Mouse (Mus musculus): Measurements from ENCODE around the gene Etv5. TPM values are rescaled to one million over a fixed set of nuclear protein-coding genes. Genes with fewer than 3 reads are reported as not detected.

The Etv5 gene
- total RNA-seq, 2 experiments from 2014 or later: 31.4 to 34.0 TPM

GRCm38 (mm10) chr16:22430211-22430951, 9.1 kb downstream of the Etv5 start:
- peak in 1 of 2 experiments; percentile 46 for DNase-seq (ENCODE audit: low spot score in 2 of 2)

- DNase-seq (ENCODE audit: low spot score in 2 of 2): no peak
These were observed 10.1 kb downstream of the Etv5 start for GRCm38 (mm10) chr16:22429377-22429776.

- DNase-seq (ENCODE audit: low spot score in 2 of 2): peak in 1 of 2 experiments; percentile 68
These were observed 10.6 kb downstream of the Etv5 start for GRCm38 (mm10) chr16:22428853-22429341.

DNA sequence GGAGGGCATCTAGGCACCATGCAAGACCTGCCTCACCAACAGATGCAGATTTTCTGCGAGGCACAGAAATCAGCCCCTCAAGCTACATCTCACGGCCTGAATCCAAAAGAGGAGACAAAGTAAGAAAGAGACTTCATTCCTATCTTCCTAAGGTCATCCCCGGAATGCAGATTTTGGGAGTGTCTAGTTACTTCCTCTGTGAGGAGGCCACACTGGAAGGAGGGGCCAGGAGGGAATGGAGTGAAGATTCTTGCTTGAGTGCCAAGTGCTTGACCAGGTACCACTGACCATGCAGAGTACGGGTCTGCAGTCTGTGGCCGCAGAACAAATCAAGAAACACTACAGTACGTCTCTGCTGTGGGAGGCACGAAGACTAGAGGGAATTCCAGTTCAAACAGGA, 12.7 kb downstream of the Etv5 start:
- DNase-seq (ENCODE audit: low spot score in 2 of 2): no peak

DNA sequence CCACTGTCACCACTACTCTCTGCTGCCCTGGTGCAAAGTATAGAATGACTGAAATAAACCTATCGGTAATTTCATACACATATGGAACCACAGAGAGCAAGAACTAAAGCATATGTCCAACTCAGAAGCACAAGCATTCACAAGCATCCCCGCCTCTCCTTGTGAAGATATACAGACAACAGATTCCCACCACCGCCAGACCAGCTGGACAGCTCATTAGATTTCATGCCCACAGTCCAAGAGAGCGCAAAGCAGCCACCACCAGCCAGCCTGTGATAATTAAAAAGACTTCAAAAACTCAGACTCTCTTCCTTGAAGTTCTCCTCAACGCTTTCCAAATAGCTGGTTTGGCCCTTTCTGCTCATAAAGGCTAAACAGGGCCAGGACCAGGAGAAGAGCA, 17.3 kb downstream of the Etv5 start:
- DNase-seq (ENCODE audit: low spot score in 2 of 2): no peak

GRCm38 (mm10) chr16:22417931-22418330, 21.6 kb downstream of the Etv5 start:
- no peak for DNase-seq (ENCODE audit: low spot score in 2 of 2)

- no peak for DNase-seq (ENCODE audit: low spot score in 2 of 2)
These were observed 22.5 kb downstream of the Etv5 start for GRCm38 (mm10) chr16:22417044-22417443.

GRCm38 (mm10) chr16:22416140-22416848, 23.2 kb downstream of the Etv5 start:
- DNase-seq (ENCODE audit: low spot score in 2 of 2): no peak

- no peak for DNase-seq (ENCODE audit: low spot score in 2 of 2)
These were observed 25.2 kb downstream of the Etv5 start for GRCm38 (mm10) chr16:22414205-22414754.

DNA sequence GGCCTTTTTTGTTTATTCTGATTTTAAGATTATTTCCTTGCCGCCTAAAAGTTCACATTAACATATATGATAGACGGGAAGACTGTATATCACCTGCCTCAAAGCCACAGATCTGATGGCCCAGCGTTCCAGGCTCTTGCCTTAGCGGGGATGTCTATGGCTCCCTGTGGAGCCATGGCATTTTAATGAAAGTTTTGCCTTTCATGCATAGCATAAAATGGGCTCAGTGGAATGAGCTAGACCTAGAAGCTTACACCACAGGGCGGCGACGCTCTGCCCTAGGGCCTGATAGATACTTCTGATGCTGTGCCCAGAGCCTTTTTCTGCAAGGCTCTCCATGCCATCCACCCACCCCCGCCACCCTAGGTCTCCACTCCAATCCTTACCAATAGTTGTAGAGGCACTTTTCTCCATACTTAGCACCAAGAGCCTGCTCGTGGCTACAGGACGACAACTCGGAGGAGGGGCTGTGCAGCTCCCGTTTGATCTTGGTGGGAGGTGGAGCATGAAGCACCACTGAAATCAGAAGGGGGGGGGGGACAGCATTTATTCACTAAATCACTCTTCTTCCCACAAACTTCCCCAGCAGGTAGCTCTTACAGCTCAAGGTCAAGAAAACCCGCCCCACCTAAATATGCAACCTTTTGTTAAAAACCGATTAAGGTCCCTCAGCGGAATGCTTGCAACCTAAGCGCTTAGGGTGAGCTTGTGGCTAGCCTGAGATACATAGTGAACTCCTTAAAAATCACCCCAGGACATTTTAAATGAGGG, 26.9 kb downstream of the Etv5 start:
- no peak for DNase-seq (ENCODE audit: low spot score in 2 of 2)

- no peak for DNase-seq (ENCODE audit: low spot score in 2 of 2)
These were observed 27.8 kb downstream of the Etv5 start for GRCm38 (mm10) chr16:22411764-22412163.

DNA sequence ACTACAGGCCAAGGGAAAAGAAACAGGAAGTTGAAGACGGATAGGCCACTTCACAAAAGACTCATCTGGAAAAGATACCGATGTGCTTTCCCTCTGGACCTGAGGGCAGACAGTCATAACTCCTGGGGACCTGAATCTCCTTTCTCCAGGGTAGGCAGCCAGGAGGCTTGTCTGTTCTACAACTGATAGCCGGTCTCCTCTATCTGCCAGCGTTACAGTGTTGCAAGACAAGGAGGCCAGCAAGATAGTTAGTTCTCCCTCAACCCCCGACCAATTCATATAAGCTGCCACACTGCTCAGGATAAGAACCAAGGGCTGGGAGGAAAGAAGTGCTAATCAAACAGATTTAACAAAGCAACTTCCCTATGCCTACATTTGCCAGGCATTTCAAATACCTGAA, 29.5 kb downstream of the Etv5 start:
- no peak for DNase-seq (ENCODE audit: low spot score in 2 of 2)

- DNase-seq (ENCODE audit: low spot score in 2 of 2): no peak
These were observed 30.7 kb downstream of the Etv5 start for GRCm38 (mm10) chr16:22408642-22409360.

DNA sequence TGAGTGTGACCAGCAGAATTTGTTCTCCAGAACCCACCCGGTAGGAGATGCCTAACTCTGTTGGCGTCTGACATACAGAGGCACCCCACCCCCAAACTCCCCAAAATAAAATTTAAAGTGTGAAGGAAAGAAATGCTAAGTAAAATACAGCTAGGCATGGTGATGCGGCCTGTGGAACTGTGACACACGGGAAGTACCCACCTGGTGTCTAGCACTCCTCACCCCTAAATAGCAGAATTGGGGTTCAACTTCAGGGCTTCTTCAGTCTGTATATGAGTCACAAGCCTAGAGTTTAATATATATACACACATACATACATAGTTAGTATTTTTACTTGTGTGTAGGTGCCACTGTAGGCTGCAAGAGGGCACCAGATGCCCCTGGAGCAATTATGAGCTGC, 32.8 kb downstream of the Etv5 start:
- DNase-seq (ENCODE audit: low spot score in 2 of 2): no peak

GRCm38 (mm10) chr16:22406050-22406449, 33.5 kb downstream of the Etv5 start:
- no peak for DNase-seq (ENCODE audit: low spot score in 2 of 2)

DNA sequence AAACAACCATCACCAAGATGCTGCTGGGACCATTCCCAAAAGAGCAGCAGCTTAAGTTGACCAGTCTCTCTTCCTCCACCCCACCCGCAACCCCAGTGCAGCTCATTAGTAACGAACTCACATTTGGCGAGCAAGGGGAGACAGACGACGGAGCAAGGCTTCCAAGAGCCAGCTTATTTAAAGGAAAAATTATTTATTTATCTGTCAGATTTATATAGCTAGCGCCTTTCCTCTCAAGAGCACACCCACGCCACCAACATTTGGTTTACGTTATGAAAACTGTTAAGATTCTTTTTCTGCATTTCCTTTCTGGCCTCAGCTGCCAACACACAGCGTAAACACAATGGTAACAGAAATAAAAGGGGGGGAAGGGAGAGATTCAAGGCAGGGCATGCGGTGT, 34.0 kb downstream of the Etv5 start:
- no peak for DNase-seq (ENCODE audit: low spot score in 2 of 2)

DNA sequence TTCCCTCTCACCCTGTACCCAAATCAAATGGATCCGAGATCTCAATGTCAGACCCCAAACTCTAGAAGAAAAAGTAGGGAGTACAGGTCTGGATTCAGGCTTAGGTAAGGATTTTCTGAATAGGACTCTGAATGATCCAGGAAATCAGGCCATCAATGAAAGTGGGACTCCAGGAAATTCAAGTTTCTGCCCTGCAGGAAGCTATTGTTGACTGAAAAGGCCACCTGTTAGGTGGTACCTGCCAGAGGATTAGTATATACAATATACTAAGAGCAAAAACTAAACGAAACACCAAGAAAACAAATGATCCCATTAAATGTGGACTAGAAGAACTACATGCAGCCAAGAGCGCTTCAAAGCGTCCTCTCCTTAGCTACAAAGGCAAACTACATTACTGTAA, 35.8 kb downstream of the Etv5 start:
- DNase-seq (ENCODE audit: low spot score in 2 of 2): no peak

DNA sequence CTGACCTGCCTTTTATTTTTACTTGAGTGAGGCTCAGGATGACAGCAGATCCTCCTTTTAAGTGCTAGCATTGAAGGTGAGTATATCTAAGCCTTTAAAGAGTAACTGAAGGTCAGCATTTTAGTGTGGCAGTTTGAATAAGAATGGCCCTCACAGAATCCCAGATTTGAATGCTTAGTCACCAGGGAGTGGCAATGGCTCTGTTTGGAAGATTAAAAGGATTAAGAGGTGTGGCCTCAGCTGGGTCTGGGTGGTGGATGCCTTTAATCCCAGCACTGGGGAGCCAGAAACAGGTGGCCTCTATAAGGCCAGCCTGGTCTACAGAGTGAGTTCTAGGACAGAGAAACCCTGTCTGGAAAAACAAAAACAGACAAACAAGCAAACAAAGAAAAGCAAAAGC, 36.9 kb downstream of the Etv5 start:
- no peak for DNase-seq (ENCODE audit: low spot score in 2 of 2)

DNA sequence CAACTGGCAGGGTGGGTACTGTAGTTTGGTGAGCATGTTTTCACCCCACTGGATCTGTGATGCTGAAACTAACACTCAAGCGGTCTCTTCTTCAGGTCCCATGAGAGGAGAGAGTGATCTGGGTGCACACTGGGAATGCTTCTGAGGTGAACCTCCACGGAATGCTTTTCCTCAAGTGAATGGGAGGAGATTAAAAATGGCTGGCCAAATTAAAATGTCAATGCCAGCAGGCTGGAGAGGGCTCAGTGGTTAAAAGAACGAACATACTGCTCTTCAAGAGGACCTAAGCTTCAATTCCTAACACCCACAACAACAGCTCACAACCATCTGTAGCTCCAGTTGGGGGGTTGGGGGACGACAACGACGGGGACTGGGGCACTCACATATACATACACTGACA, 39.3 kb downstream of the Etv5 start:
- DNase-seq (ENCODE audit: low spot score in 2 of 2): no peak

DNA sequence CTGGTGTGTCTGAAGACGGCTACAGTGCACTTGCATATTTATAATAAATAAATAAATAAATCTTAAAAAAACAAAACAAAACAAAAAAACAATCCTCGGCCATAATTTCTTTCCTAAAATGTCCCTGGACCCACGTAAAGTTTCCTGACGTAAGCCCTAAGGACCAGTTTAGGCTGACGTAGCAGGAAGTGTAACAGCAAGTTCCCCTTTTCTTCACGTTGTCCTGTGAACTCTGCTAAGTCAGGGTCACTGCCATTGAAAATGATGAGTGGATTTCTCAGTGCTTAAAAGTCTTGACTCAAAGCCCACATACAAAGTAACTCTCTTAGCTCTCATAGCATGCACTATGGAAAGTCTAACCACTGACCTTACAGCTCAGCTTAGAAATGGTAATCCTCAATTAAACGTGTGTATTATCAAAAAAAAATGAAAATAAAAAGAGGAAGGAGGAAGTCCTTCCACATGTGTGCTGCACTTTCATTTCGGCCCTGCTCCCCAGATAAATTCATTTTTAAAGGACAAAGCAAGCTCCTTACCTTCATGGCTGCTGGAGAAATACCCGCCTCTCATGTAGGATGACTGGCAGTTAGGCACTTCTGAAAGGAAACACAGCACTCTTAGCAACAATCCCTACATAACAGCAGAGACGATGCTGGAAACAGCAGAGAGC, 40.6 kb downstream of the Etv5 start:
- no peak for DNase-seq (ENCODE audit: low spot score in 2 of 2)
